18 mouse cellular contexts compared by ENCODE assay signal in genomic region chr9:6517194-6517593, GRCm38 (mm10).
DNase-seq lines count a peak whose midpoint lies in the region; ATAC-seq lines count a peak whose summit lies in the region.
"Had no signal": no experiment of that assay in that cellular context is flagged by ENCODE, and none has a peak within 500 bp of the region (broad histone marks: within the 10 kb centered on the region; RNA-seq: fewer than 3 reads in every experiment).

No protein-coding gene starts in this region.

- DNase-seq in spleen, adult 18-20 months = no peak
- DNase-seq: adrenal gland, adult 2 months; adrenal gland, postnatal 10 days; adrenal gland, postnatal 25 days; cerebellum, adult 11-12 months; cerebellum, adult 2 months; cerebellum, adult 9-10 months; cerebellum, postnatal 10 days; cerebellum, postnatal 25 days; forebrain, postnatal 0 days had no signal

- H3K9ac ChIP-seq in hindbrain, embryonic 13.5 days = no peak overlapping the region
- H3K9ac ChIP-seq in hindbrain, embryonic 12.5 days = no peak overlapping the region
- no peak overlapping the region for H3K9ac ChIP-seq in neural tube, embryonic 13.5 days
- no peak overlapping the region for H3K9ac ChIP-seq in neural tube, embryonic 15.5 days (replicated peaks)
- H3K9ac ChIP-seq: embryonic facial prominence, embryonic 12.5 days; forebrain, embryonic 13.5 days; forebrain, embryonic 15.5 days; forebrain, postnatal 0 days had no signal

- H3K9me3 ChIP-seq in hindbrain, embryonic 13.5 days = no peaks in the 10 kb centered on the region
- no peaks in the 10 kb centered on the region for H3K9me3 ChIP-seq in hindbrain, embryonic 12.5 days (replicated peaks)
- H3K9me3 ChIP-seq in neural tube, embryonic 13.5 days = no peaks in the 10 kb centered on the region
- no peaks in the 10 kb centered on the region for H3K9me3 ChIP-seq in neural tube, embryonic 15.5 days (replicated peaks)
- H3K9me3 ChIP-seq: embryonic facial prominence, embryonic 10.5 days; embryonic facial prominence, embryonic 12.5 days; forebrain, embryonic 13.5 days; forebrain, embryonic 15.5 days had no signal

- no peaks in the 10 kb centered on the region for H3K27me3 ChIP-seq in hindbrain, embryonic 13.5 days
- H3K27me3 ChIP-seq in hindbrain, embryonic 12.5 days = no peaks in the 10 kb centered on the region
- no peaks in the 10 kb centered on the region for H3K27me3 ChIP-seq in neural tube, embryonic 13.5 days
- H3K27me3 ChIP-seq in neural tube, embryonic 15.5 days (replicated peaks) = no peaks in the 10 kb centered on the region
- H3K27me3 ChIP-seq: embryonic facial prominence, embryonic 12.5 days; forebrain, embryonic 13.5 days; forebrain, embryonic 15.5 days had no signal

- H3K4me1 ChIP-seq in hindbrain, embryonic 13.5 days (replicated peaks) = no peaks in the 10 kb centered on the region
- no peaks in the 10 kb centered on the region for H3K4me1 ChIP-seq in hindbrain, embryonic 12.5 days
- no peaks in the 10 kb centered on the region for H3K4me1 ChIP-seq in neural tube, embryonic 13.5 days (replicated peaks)
- H3K4me1 ChIP-seq in neural tube, embryonic 15.5 days = no peaks in the 10 kb centered on the region
- H3K4me1 ChIP-seq: embryonic facial prominence, embryonic 10.5 days; embryonic facial prominence, embryonic 12.5 days; forebrain, embryonic 13.5 days; forebrain, embryonic 15.5 days had no signal

- H3K36me3 ChIP-seq in hindbrain, embryonic 13.5 days = no peaks in the 10 kb centered on the region
- H3K36me3 ChIP-seq in hindbrain, embryonic 12.5 days = no peaks in the 10 kb centered on the region
- no peaks in the 10 kb centered on the region for H3K36me3 ChIP-seq in neural tube, embryonic 13.5 days
- no peaks in the 10 kb centered on the region for H3K36me3 ChIP-seq in neural tube, embryonic 15.5 days
- H3K36me3 ChIP-seq: embryonic facial prominence, embryonic 10.5 days; embryonic facial prominence, embryonic 12.5 days; forebrain, embryonic 15.5 days had no signal

- no peak overlapping the region for H3K4me2 ChIP-seq in hindbrain, embryonic 13.5 days
- H3K4me2 ChIP-seq in hindbrain, embryonic 12.5 days (replicated peaks) = no peak overlapping the region
- H3K4me2 ChIP-seq in neural tube, embryonic 13.5 days = no peak overlapping the region
- no peak overlapping the region for H3K4me2 ChIP-seq in neural tube, embryonic 15.5 days
- H3K4me2 ChIP-seq: embryonic facial prominence, embryonic 12.5 days; forebrain, embryonic 13.5 days; forebrain, embryonic 15.5 days had no signal

- no peak overlapping the region for H3K27ac ChIP-seq in hindbrain, embryonic 13.5 days
- H3K27ac ChIP-seq in hindbrain, embryonic 12.5 days = no peak overlapping the region
- H3K27ac ChIP-seq in neural tube, embryonic 13.5 days (replicated peaks) = no peak overlapping the region
- no peak overlapping the region for H3K27ac ChIP-seq in neural tube, embryonic 15.5 days (replicated peaks)
- H3K27ac ChIP-seq: embryonic facial prominence, embryonic 10.5 days; embryonic facial prominence, embryonic 12.5 days; forebrain, embryonic 13.5 days; forebrain, embryonic 15.5 days had no signal

- no peak overlapping the region for H3K4me3 ChIP-seq in hindbrain, embryonic 13.5 days
- no peak overlapping the region for H3K4me3 ChIP-seq in hindbrain, embryonic 12.5 days
- no peak overlapping the region for H3K4me3 ChIP-seq in neural tube, embryonic 13.5 days
- no peak overlapping the region for H3K4me3 ChIP-seq in neural tube, embryonic 15.5 days (replicated peaks)
- H3K4me3 ChIP-seq: embryonic facial prominence, embryonic 10.5 days; embryonic facial prominence, embryonic 12.5 days; forebrain, embryonic 13.5 days; forebrain, embryonic 15.5 days had no signal

- WGBS in hindbrain, embryonic 13.5 days = 51% methylated on average over 2 of the region's 2 CpGs
- 61% methylated on average over 2 of the region's 2 CpGs for WGBS in hindbrain, embryonic 12.5 days
- 48% methylated on average over 2 of the region's 2 CpGs for WGBS in neural tube, embryonic 13.5 days
- WGBS in neural tube, embryonic 15.5 days = 56% methylated on average over 2 of the region's 2 CpGs

- 0 out of 2 replicates have a peak, but pooled peaks have one; percentile 24 for ATAC-seq in hindbrain, embryonic 13.5 days (ENCODE audit: low FRiP score)
- ATAC-seq in hindbrain, embryonic 12.5 days (ENCODE audit: low FRiP score) = no peak
- peak; percentile 50; the same call in 1 of the 2 replicates for ATAC-seq in neural tube, embryonic 13.5 days (ENCODE audit: low read depth)
- ATAC-seq in neural tube, embryonic 15.5 days (ENCODE audit: low FRiP score) = no peak
- ATAC-seq: forebrain, embryonic 13.5 days; forebrain, embryonic 15.5 days; forebrain, postnatal 0 days had no signal

Comparison
In these comparisons a context has a peak if more than half of its experiments do, and no peak if none do; other contexts are left out.
1. ATAC-seq: peak in hindbrain, embryonic 13.5 days (single experiment) and neural tube, embryonic 13.5 days (single experiment); none in hindbrain, embryonic 12.5 days (single experiment) and neural tube, embryonic 15.5 days (single experiment).